Mouse (Mus musculus) liver, adult 2 months (tissue): Measurements from ENCODE around the gene Nfyc.

Experiments used
- CTCF ChIP-seq: fragments of 200-500 bp; IDR thresholded peaks from 2 replicates; pipeline ENCODE4 v1.5.1; 2011; ENCODE audit warnings: low read depth, low read length, control low read depth
- POLR2A ChIP-seq: fragments of 200-500 bp; IDR thresholded peaks from 2 replicates; pipeline ENCODE4 v1.6.1; 2011; ENCODE audit warnings: low read length, control low read depth; ENCODE audit not compliant: insufficient read depth; ENCODE audit errors: extremely low read depth

DNA sequence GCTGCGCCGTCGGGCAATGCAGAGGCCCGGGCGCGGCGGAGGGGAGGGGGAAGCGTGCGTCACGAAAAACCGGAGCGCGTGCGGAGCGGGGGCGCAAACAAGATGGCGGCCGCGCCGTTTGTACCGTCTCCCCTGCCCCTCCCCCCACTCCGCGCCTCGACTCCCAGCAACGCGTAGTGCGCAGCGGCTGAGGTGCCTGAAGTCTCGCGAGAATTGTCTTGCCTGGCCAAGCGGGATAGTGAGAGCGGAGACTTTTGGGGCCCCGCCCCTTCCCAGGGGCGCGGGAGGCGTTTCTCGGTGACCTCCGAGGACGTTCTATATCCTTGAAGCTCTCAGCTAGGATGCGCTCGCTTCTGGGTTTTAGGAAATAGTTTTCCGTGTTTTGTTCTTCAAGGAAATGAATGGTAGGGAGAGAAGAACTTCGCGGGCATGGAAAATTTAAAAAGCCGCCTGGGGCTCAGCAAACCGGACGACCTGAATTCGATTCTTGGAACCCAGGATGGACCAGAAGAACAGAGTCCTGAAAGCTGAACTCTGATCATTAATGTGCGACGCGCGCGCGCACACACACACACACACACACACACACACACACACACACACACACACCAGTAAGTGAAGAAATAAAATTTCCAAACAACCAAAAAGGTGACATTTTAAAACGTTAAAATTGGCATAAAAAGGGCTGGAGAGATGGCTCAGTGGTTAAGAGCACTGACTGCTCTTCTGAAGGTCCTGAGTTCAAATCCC is 5.6 kb downstream of the Nfyc start:
- no peak for TF ChIP-seq POLR2A
- TF ChIP-seq CTCF: no peak
